Mouse (Mus musculus) cortical plate, adult 2 months (tissue): ENCODE measurements at regions not wholly inside any gene's neighbourhood (a gene's known extent, or its start where the extent isn't known, plus 50 kb on each side); places are given as distances from the start of the nearest gene placed in this dataset.
A peak's percentile ranks its signal among the peaks of the same experiment; 100 is the strongest.

Experiments
- H3K27ac ChIP-seq: fragments of 200-500 bp; 2 replicates; pipeline ENCODE4 v1.5.1; 2012; ENCODE audit warnings: low read length, control low read depth, inconsistent platforms; ENCODE audit not compliant: insufficient read depth
- H3K4me1 ChIP-seq: fragments of 200-500 bp; 2 replicates; pipeline ENCODE4 v1.6.1; 2011; ENCODE audit warnings: low read length; ENCODE audit not compliant: control insufficient read depth, insufficient read depth
- H3K4me3 ChIP-seq: fragments of 200-500 bp; 2 replicates; pipeline ENCODE4 v1.5.1; 2011; ENCODE audit warnings: mild to moderate bottlenecking, low read length, control low read depth; ENCODE audit not compliant: insufficient read depth
- CTCF ChIP-seq: fragments of 200-500 bp; IDR thresholded peaks from 2 replicates; pipeline ENCODE4 v1.5.1; 2011; ENCODE audit warnings: mild to moderate bottlenecking, control low read depth, low read length; ENCODE audit not compliant: insufficient read depth; ENCODE audit errors: extremely low read depth
- POLR2A ChIP-seq: fragments of 200-500 bp; IDR thresholded peaks from 2 replicates; pipeline ENCODE4 v1.6.1; 2011; ENCODE audit warnings: mild to moderate bottlenecking, low read length, control low read depth; ENCODE audit not compliant: insufficient read depth; ENCODE audit errors: extremely low read depth

DNA sequence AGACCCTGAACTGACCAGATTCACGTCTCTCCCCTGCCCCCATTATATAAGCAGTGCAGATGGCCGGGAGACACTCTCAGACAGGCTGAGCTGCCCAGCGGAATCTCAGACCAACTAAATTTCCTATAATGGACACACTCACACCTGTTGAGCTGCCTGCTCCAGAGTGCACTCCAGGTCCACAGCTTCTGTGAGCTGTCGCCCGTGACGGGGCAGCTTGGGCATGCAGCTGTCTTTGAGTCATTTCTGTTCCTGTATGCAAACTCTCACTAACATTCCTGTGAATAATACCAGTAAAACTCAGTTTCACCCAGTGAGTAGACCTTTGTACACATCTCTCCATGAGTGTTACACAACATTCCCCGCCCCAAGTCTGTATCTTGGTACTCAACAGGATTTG, 269.4 kb upstream of the Rnaseh2b start:
- no peak overlapping the region for H3K27ac ChIP-seq
- H3K4me3 ChIP-seq = no peak overlapping the region
- no peak for TF ChIP-seq CTCF
- TF ChIP-seq POLR2A = no peak
- no peaks in the 10 kb centered on the region for H3K4me1 ChIP-seq

DNA sequence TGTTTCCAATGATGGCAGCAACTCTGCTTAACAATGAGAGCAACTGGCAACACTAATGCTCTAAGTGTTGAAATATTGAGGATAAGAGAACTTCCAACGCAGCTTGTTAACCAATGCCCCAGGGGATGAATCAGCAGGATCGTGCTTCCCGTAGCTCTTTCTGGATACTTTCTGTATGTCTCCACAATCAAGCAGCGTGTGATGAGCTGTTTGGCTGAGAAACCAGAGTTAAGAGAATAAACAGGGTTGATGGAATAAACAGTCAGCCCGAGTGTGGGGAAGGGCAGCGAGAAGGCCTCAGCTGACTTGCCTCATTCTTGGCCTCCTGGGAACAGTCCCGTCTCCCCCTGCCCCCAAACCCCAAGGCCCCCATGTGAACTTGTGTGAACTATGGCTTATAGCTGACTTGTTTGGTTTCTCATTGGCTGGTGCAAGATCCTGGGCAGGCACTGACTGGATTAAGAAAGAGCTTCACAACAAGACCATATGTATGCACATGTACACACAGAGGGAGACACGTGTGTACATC, 264.6 kb upstream of the Rnaseh2b start:
- Histone ChIP-seq H3K27ac (no peak overlapping the region), H3K4me3 (no peak overlapping the region), H3K4me1 (no peaks in the 10 kb centered on the region)
- TF ChIP-seq CTCF = no peak
- TF ChIP-seq POLR2A = no peak

DNA sequence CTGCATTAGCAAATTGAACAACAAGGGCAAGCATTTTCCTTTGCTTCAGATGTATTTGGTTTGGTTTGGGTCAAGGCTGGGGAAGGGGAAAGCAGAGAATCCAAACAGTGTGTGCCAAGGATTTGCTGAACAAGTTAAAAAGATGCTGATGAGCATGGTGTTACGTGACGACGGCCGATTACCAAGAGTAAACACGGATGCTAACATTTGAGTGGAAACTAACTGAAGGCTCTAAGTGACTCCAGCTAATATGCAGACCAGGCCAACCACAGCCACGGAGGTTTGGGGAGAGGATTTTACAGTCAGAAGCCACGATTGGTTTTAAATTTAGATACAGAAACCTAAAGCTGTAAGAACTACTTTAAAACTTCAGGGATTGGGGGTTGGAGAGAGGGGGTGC, 262.3 kb upstream of the Rnaseh2b start:
- TF ChIP-seq POLR2A = no peak
- TF ChIP-seq CTCF = no peak
- H3K4me3 ChIP-seq = no peak overlapping the region
- no peak overlapping the region for H3K27ac ChIP-seq
- H3K4me1 ChIP-seq = no peaks in the 10 kb centered on the region

DNA sequence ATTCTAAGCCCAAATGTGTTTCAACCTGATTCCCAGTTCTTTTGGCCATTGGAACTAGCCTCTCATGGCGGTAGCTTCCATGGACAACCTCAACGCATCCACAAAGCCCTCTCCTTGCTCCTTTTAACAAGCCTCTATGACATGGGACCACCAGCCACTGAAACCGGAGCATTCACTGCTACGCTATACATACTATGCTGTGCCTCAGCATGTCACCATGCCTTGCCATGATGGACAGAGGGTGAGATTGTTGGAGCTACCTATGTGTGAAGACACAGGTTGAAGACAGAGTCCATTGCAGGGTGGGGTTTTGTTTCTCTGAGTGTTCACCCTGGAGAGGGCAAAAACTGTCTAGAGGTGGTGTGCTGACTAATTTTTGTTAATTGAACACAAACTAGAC, 258.7 kb upstream of the Rnaseh2b start:
- H3K4me1 ChIP-seq = no peaks in the 10 kb centered on the region
- H3K4me3 ChIP-seq = no peak overlapping the region
- TF ChIP-seq CTCF (no peak), POLR2A (no peak)
- H3K27ac ChIP-seq = no peak overlapping the region

DNA sequence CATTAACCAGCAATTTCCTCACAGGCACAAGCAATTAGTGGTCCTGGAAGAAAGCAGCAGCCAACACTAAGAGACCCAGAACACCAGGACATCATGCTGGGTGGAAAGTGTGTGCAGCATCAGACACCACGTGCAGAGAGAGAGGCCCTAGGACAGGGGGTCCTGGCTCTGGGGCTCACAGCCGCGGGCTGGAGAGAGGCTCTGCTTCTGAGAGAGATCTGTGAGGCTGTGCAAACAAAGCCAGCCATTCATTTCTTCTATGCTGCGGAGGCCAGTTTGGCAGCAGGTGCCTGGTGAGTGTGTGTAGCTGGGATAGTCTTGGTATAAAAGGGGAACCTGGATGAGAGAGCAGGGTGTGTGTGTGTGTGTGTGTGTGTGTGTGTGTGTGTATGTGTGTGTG, 257.7 kb upstream of the Rnaseh2b start:
- TF ChIP-seq CTCF = no peak
- TF ChIP-seq POLR2A = no peak
- Histone ChIP-seq H3K27ac (no peak overlapping the region), H3K4me3 (no peak overlapping the region), H3K4me1 (no peaks in the 10 kb centered on the region)

DNA sequence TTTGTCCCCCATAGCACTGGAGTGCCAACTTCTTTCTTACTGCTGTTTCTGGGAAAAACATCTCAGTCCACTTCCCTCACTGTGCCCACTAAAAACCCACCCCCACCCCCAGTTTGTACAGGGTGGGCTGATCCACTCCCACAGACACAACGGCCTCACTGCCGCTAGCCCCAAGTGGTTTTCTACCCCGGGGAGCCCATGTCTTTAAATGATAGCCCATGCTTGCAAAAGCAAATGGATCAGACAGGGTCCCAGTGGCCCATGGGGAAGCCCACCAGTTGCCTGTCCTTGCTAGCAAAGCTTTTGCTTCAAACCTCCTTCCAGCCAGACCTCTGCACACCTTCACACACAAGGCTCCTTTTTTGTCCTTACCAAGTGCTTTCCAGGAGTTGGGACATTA, 257.0 kb upstream of the Rnaseh2b start:
- Histone ChIP-seq H3K27ac (no peak overlapping the region), H3K4me3 (no peak overlapping the region), H3K4me1 (no peaks in the 10 kb centered on the region)
- no peak for TF ChIP-seq POLR2A
- no peak for TF ChIP-seq CTCF

DNA sequence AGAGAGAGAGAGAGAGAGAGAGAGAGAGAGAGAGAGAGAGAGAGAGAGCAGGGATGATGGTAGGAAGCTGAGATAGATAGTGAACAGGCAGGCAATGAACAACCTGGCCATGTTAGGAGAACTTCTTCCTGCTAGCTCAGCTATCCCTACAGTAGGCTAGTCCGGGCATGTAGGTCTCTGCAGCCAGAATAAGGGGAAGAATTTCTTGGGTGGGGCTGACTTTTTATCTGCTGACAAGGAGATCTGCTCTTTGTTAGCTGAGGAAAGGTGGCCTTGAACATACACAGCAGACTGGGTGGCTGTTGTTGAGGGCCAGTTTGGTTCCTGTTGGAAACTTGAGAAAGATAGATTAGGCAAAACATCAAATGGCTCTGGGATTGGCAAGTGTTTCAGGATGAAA, 254.9 kb upstream of the Rnaseh2b start:
- no peak overlapping the region for H3K27ac ChIP-seq
- no peaks in the 10 kb centered on the region for H3K4me1 ChIP-seq
- H3K4me3 ChIP-seq = no peak overlapping the region
- TF ChIP-seq POLR2A (no peak), CTCF (no peak)

DNA sequence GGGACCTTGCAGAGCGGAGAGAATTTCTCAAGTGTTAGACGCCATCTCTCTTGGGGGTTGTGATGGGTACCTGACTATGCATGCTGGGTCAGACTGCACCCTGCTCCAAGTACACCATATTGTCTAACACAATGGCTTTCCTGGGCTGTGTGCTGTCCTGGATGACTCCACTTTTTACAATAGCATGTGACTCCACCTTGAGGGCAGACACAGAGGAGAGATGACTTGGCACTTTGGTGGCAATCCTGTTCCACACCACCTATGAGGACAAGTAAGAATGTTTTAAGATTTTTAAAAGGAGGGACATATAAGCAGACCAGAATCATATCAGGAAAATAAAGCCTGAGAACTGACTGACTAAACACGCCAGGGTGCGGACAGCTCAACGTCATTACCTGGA, 254.5 kb upstream of the Rnaseh2b start:
- Histone ChIP-seq H3K27ac (no peak overlapping the region), H3K4me3 (no peak overlapping the region), H3K4me1 (no peaks in the 10 kb centered on the region)
- TF ChIP-seq CTCF = no peak
- TF ChIP-seq POLR2A = no peak

DNA sequence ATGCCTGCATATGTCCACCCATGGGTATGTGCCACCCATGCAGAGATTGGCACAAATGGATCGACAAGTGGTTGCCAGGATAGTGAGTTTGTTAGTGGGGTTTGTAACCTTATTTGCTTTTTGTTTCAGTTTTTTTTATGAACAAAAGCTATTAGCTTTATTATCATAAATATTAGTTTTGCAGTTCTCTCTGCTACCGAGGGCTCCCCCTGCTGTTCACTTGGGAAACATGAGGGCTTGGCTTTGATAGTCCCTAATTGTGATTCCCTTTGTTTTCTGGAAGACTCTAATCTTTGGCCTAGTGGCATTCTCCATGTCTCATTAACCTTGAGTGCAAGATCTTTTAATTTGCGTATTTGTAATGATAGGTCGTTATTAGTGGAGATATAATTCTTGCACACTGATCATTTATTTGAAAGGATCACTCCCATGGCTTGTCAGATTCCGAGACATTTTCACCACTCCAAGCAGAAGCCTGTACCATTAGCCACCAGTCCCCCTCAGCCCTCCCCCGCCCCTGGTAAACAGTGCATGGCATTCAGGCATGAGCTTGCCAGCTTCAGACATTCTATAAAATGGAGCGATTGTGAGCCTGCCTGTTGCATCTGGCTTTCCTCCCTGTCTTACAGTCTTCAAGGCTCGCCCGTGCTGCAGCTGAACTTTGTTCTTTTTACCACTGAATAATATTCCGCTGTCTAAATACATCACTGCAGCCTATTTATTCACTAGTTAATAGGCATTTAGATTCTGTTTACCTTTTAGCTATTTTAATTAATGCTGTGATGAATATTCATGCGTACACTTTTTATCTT, 249.9 kb upstream of the Rnaseh2b start:
- H3K4me3 ChIP-seq = no peak overlapping the region
- TF ChIP-seq POLR2A (no peak), CTCF (peak; percentile 65)
- no peaks in the 10 kb centered on the region for H3K4me1 ChIP-seq
- H3K27ac ChIP-seq = no peak overlapping the region

DNA sequence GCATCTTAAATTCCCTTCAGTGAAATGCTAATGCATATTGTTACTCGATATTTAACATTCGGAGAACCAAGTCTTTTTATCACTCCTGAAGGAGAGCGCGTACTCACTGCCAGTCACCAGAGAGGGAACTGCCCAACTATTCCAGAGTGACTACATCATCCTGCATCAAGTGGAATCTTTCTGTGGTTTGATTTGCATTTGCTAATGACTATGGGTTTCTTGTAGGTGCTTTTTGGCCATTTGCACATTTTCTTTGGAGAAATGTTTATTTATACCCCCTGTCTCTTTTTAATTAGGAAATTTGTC, 249.3 kb upstream of the Rnaseh2b start:
- no peak overlapping the region for H3K27ac ChIP-seq
- TF ChIP-seq CTCF (no peak), POLR2A (no peak)
- no peak overlapping the region for H3K4me3 ChIP-seq
- no peaks in the 10 kb centered on the region for H3K4me1 ChIP-seq

DNA sequence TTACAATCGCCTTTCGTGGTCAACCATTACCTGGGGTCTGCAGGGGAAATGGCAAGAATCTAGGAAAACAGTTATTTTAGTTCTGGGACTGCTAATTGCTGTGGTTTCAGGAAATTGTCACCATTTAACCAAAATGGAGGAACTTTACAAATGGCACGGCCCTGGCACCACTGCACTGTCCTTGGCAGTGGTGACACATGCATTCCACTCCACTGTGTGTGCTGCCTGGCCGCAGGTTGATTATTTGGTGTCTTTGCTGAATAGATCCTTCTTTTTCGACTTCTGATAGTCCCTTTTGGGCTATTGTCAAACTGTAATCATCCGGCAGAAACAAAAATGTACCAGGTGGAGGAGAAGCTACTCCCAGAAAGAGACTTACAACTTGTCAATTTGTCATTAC, 241.4 kb upstream of the Rnaseh2b start:
- TF ChIP-seq CTCF = no peak
- TF ChIP-seq POLR2A = no peak
- no peak overlapping the region for H3K4me3 ChIP-seq
- no peaks in the 10 kb centered on the region for H3K4me1 ChIP-seq
- H3K27ac ChIP-seq = no peak overlapping the region
